Mouse (Mus musculus): ENCODE measurements around the gene Nf1. TPM values are rescaled to one million over a fixed set of nuclear protein-coding genes. Genes with fewer than 3 reads are reported as not detected.

Nf1 gene
- total and polyA plus RNA-seq, 2 experiments from 2014 or later, result 7.3 to 83.0 TPM

- Histone ChIP-seq H3K9ac (replicated peaks; ENCODE audit: low read length, poor library complexity, severe bottlenecking) (no peak overlapping the region), H3K4me1 (ENCODE audit: insufficient read depth, low read length) (no peaks in the 10 kb centered on the region), H3K4me2 (ENCODE audit: low read depth, low read length, poor library complexity, severe bottlenecking) (no peak overlapping the region), H3K4me3 (ENCODE audit: low read depth, low read length) (no peak overlapping the region), H3K27me3 (ENCODE audit: insufficient read depth, low read length) (no peaks in the 10 kb centered on the region), H3K9me3 (ENCODE audit: low read length) (no peaks in the 10 kb centered on the region), H3K36me3 (ENCODE audit: insufficient read depth, low read length) (peaks cover 26% of the 10 kb centered on the region), H3K27ac (ENCODE audit: low read depth, low read length) (no peak overlapping the region)
- no peak for ATAC-seq (ENCODE audit: low FRiP score)
- DNase-seq (ENCODE audit: low spot score), result no peak
- WGBS, result 87% methylated on average over 5 of the region's 5 CpGs
- no peak for TF ChIP-seq CTCF (IDR thresholded peaks at IDR 0.05)
These were observed 283.5 kb downstream of the Nf1 start for GRCm38 (mm10) chr11:79623029-79623428.

GRCm38 (mm10) chr11:79624801-79625302 is 285.4 kb downstream of the Nf1 start:
- WGBS, result 18% methylated on average over 4 of the region's 4 CpGs
- Histone ChIP-seq H3K4me1 (ENCODE audit: insufficient read depth, low read length) (no peaks in the 10 kb centered on the region), H3K27ac (ENCODE audit: low read depth, low read length) (no peak overlapping the region), H3K9ac (replicated peaks; ENCODE audit: low read length, poor library complexity, severe bottlenecking) (no peak overlapping the region), H3K27me3 (ENCODE audit: insufficient read depth, low read length) (no peaks in the 10 kb centered on the region), H3K4me3 (ENCODE audit: low read depth, low read length) (no peak overlapping the region), H3K4me2 (ENCODE audit: low read depth, low read length, poor library complexity, severe bottlenecking) (no peak overlapping the region), H3K36me3 (ENCODE audit: insufficient read depth, low read length) (peaks cover 31% of the 10 kb centered on the region), H3K9me3 (ENCODE audit: low read length) (no peaks in the 10 kb centered on the region)
- ATAC-seq (ENCODE audit: low FRiP score), result 0 out of 2 replicates have a peak, but pooled peaks have one; percentile 13
- peak; percentile 83 for TF ChIP-seq CTCF (IDR thresholded peaks at IDR 0.05)
- DNase-seq (ENCODE audit: low spot score), result peak; percentile 74

GRCm38 (mm10) chr11:79628716-79629115 is 289.2 kb downstream of the Nf1 start:
- H3K27ac ChIP-seq (ENCODE audit: low read depth, low read length), result no peak overlapping the region
- TF ChIP-seq CTCF (IDR thresholded peaks at IDR 0.05), result peak; percentile 51
- H3K9me3 ChIP-seq (ENCODE audit: low read length), result no peaks in the 10 kb centered on the region
- no peak overlapping the region for H3K4me3 ChIP-seq (ENCODE audit: low read depth, low read length)
- no peak for DNase-seq (ENCODE audit: low spot score)
- no peaks in the 10 kb centered on the region for H3K27me3 ChIP-seq (ENCODE audit: insufficient read depth, low read length)
- no peak overlapping the region for H3K4me2 ChIP-seq (ENCODE audit: low read depth, low read length, poor library complexity, severe bottlenecking)
- WGBS, result 77% methylated on average over 3 of the region's 3 CpGs
- peaks cover 14% of the 10 kb centered on the region for H3K36me3 ChIP-seq (ENCODE audit: insufficient read depth, low read length)
- H3K9ac ChIP-seq (replicated peaks; ENCODE audit: low read length, poor library complexity, severe bottlenecking), result no peak overlapping the region
- H3K4me1 ChIP-seq (ENCODE audit: insufficient read depth, low read length), result no peaks in the 10 kb centered on the region
- ATAC-seq (ENCODE audit: low FRiP score), result no peak

GRCm38 (mm10) chr11:79629752-79630374 is 290.4 kb downstream of the Nf1 start:
- Histone ChIP-seq H3K4me2 (ENCODE audit: low read depth, low read length, poor library complexity, severe bottlenecking) (no peak overlapping the region), H3K4me3 (ENCODE audit: low read depth, low read length) (no peak overlapping the region), H3K27me3 (ENCODE audit: insufficient read depth, low read length) (no peaks in the 10 kb centered on the region), H3K36me3 (ENCODE audit: insufficient read depth, low read length) (peaks cover 14% of the 10 kb centered on the region), H3K27ac (ENCODE audit: low read depth, low read length) (no peak overlapping the region), H3K9ac (replicated peaks; ENCODE audit: low read length, poor library complexity, severe bottlenecking) (no peak overlapping the region), H3K4me1 (ENCODE audit: insufficient read depth, low read length) (no peaks in the 10 kb centered on the region), H3K9me3 (ENCODE audit: low read length) (no peaks in the 10 kb centered on the region)
- ATAC-seq (ENCODE audit: low FRiP score), result no peak
- no peak for TF ChIP-seq CTCF (IDR thresholded peaks at IDR 0.05)
- no peak for DNase-seq (ENCODE audit: low spot score)
- WGBS, result 84% methylated on average over 7 of the region's 7 CpGs

GRCm38 (mm10) chr11:79630521-79630920 is 291.0 kb downstream of the Nf1 start:
- H3K27ac ChIP-seq (ENCODE audit: low read depth, low read length), result no peak overlapping the region
- no peak overlapping the region for H3K4me2 ChIP-seq (ENCODE audit: low read depth, low read length, poor library complexity, severe bottlenecking)
- H3K9me3 ChIP-seq (ENCODE audit: low read length), result no peaks in the 10 kb centered on the region
- no peak for ATAC-seq (ENCODE audit: low FRiP score)
- H3K4me3 ChIP-seq (ENCODE audit: low read depth, low read length), result no peak overlapping the region
- WGBS, result 33% methylated on average over 6 of the region's 6 CpGs
- H3K36me3 ChIP-seq (ENCODE audit: insufficient read depth, low read length), result peaks cover 14% of the 10 kb centered on the region
- H3K9ac ChIP-seq (replicated peaks; ENCODE audit: low read length, poor library complexity, severe bottlenecking), result no peak overlapping the region
- no peaks in the 10 kb centered on the region for H3K27me3 ChIP-seq (ENCODE audit: insufficient read depth, low read length)
- no peaks in the 10 kb centered on the region for H3K4me1 ChIP-seq (ENCODE audit: insufficient read depth, low read length)
- no peak for DNase-seq (ENCODE audit: low spot score)
- no peak for TF ChIP-seq CTCF (IDR thresholded peaks at IDR 0.05)

Other genes with a start within 250 kb of the Nf1 start
- gene Ksr1, start 193.3 kb upstream of the Nf1 start, total RNA-seq (2014; rRNA removed), result 33.7 and 38.1 TPM in 2 replicates
- 2.6 and 3.2 TPM in 2 replicates for gene Ksr1, start 193.3 kb upstream of the Nf1 start, polyA plus RNA-seq (2015; fragmentation: Nextera tagmentation; extraction: Ambion mirVana)
- 230 and 291 TPM in 2 replicates for gene Wsb1, start 85.0 kb upstream of the Nf1 start, total RNA-seq (2014; rRNA removed)
- 227 and 257 TPM in 2 replicates for gene Wsb1, start 85.0 kb upstream of the Nf1 start, polyA plus RNA-seq (2015; fragmentation: Nextera tagmentation; extraction: Ambion mirVana)
- gene Gm9964, start 42.8 kb upstream of the Nf1 start, total RNA-seq (2014; rRNA removed), result not detected in 2 replicates
- 0.22 TPM in 1 of 2 replicates, not detected in the other for gene Gm9964, start 42.8 kb upstream of the Nf1 start, polyA plus RNA-seq (2015; fragmentation: Nextera tagmentation; extraction: Ambion mirVana)
- 20.5 and 31.4 TPM in 2 replicates for gene Omg, start 164.4 kb downstream of the Nf1 start, total RNA-seq (2014; rRNA removed)
- 27.2 and 34.3 TPM in 2 replicates for gene Omg, start 164.4 kb downstream of the Nf1 start, polyA plus RNA-seq (2015; fragmentation: Nextera tagmentation; extraction: Ambion mirVana)
- 0.77 TPM in 1 of 2 replicates, not detected in the other for gene Evi2b, start 184.1 kb downstream of the Nf1 start, total RNA-seq (2014; rRNA removed)
- gene Evi2b, start 184.1 kb downstream of the Nf1 start, polyA plus RNA-seq (2015; fragmentation: Nextera tagmentation; extraction: Ambion mirVana), result 0.23 and 0.42 TPM in 2 replicates
- 0.24 TPM in 1 of 2 replicates, not detected in the other for gene Evi2, start 190.9 kb downstream of the Nf1 start, total RNA-seq (2014; rRNA removed)
- 0.26 and 0.28 TPM in 2 replicates for gene Evi2, start 190.9 kb downstream of the Nf1 start, polyA plus RNA-seq (2015; fragmentation: Nextera tagmentation; extraction: Ambion mirVana)
- 2.3 and 2.7 TPM in 2 replicates for gene Evi2a, start 190.9 kb downstream of the Nf1 start, total RNA-seq (2014; rRNA removed)
- gene Evi2a, start 190.9 kb downstream of the Nf1 start, polyA plus RNA-seq (2015; fragmentation: Nextera tagmentation; extraction: Ambion mirVana), result 4.0 and 4.7 TPM in 2 replicates

Data from midbrain, postnatal 0 days (tissue).